Mouse (Mus musculus): ENCODE measurements around the gene Acbd6. TPM values are rescaled to one million over a fixed set of nuclear protein-coding genes. Genes with fewer than 3 reads are reported as not detected.

The Acbd6 gene
- polyA plus RNA-seq, 1 experiment from 2014 or later = 107 TPM

- no peaks in the 10 kb centered on the region for H3K36me3 ChIP-seq
- no peak overlapping the region for H3K4me3 ChIP-seq
- H3K27ac ChIP-seq = no peak overlapping the region
- WGBS = 80% methylated on average over 5 of the region's 5 CpGs
- no peak for ATAC-seq (ENCODE audit: insufficient number of reproducible peaks, insufficient read depth, low FRiP score, low TSS enrichment)
- H3K4me1 ChIP-seq = no peaks in the 10 kb centered on the region
- H3K9me3 ChIP-seq = peaks cover 3% of the 10 kb centered on the region; the same call in 1 of the 2 replicates
- H3K4me2 ChIP-seq (replicated peaks) = no peak overlapping the region
- no peak overlapping the region for H3K9ac ChIP-seq
- no peaks in the 10 kb centered on the region for H3K27me3 ChIP-seq
Observed at GRCm38 (mm10) chr1:155663994-155664393, 106.1 kb downstream of the Acbd6 start.

- H3K36me3 ChIP-seq = no peaks in the 10 kb centered on the region
- ATAC-seq (ENCODE audit: insufficient number of reproducible peaks, insufficient read depth, low FRiP score, low TSS enrichment) = no peak
- no peaks in the 10 kb centered on the region for H3K9me3 ChIP-seq
- no peak overlapping the region for H3K9ac ChIP-seq
- H3K4me3 ChIP-seq = no peak overlapping the region
- H3K27ac ChIP-seq = no peak overlapping the region
- no peak overlapping the region for H3K4me2 ChIP-seq (replicated peaks)
- WGBS = 89% methylated on average over 6 of the region's 6 CpGs
- no peaks in the 10 kb centered on the region for H3K4me1 ChIP-seq
- no peaks in the 10 kb centered on the region for H3K27me3 ChIP-seq
Observed at GRCm38 (mm10) chr1:155675570-155675969, 117.7 kb downstream of the Acbd6 start.

- no peaks in the 10 kb centered on the region for H3K4me1 ChIP-seq
- no peak for ATAC-seq (ENCODE audit: insufficient number of reproducible peaks, insufficient read depth, low FRiP score, low TSS enrichment)
- no peak overlapping the region for H3K9ac ChIP-seq
- H3K9me3 ChIP-seq = no peaks in the 10 kb centered on the region
- H3K27me3 ChIP-seq = no peaks in the 10 kb centered on the region
- no peaks in the 10 kb centered on the region for H3K36me3 ChIP-seq
- no peak overlapping the region for H3K4me3 ChIP-seq
- no peak overlapping the region for H3K27ac ChIP-seq
- no peak overlapping the region for H3K4me2 ChIP-seq (replicated peaks)
- WGBS = 56% methylated on average over 10 of the region's 10 CpGs
Observed at GRCm38 (mm10) chr1:155681116-155681799, 123.3 kb downstream of the Acbd6 start.

GRCm38 (mm10) chr1:155686816-155687215, 128.9 kb downstream of the Acbd6 start:
- Histone ChIP-seq H3K9me3 (no peaks in the 10 kb centered on the region), H3K4me2 (replicated peaks) (no peak overlapping the region), H3K9ac (no peak overlapping the region), H3K27ac (no peak overlapping the region), H3K4me3 (no peak overlapping the region), H3K36me3 (no peaks in the 10 kb centered on the region), H3K27me3 (no peaks in the 10 kb centered on the region), H3K4me1 (no peaks in the 10 kb centered on the region)
- no peak for ATAC-seq (ENCODE audit: insufficient number of reproducible peaks, insufficient read depth, low FRiP score, low TSS enrichment)
- WGBS = 83% methylated on average over 15 of the region's 15 CpGs

GRCm38 (mm10) chr1:155689141-155689540, 131.2 kb downstream of the Acbd6 start:
- H3K27me3 ChIP-seq = no peaks in the 10 kb centered on the region
- 78% methylated on average over 4 of the region's 4 CpGs for WGBS
- H3K4me1 ChIP-seq = no peaks in the 10 kb centered on the region; the same call in 1 of the 2 replicates
- H3K9ac ChIP-seq = no peak overlapping the region
- no peaks in the 10 kb centered on the region for H3K36me3 ChIP-seq
- no peak overlapping the region for H3K27ac ChIP-seq
- no peak for ATAC-seq (ENCODE audit: insufficient number of reproducible peaks, insufficient read depth, low FRiP score, low TSS enrichment)
- H3K9me3 ChIP-seq = no peaks in the 10 kb centered on the region
- no peak overlapping the region for H3K4me3 ChIP-seq
- H3K4me2 ChIP-seq (replicated peaks) = no peak overlapping the region

GRCm38 (mm10) chr1:155689558-155689957, 131.6 kb downstream of the Acbd6 start:
- H3K4me2 ChIP-seq (replicated peaks) = no peak overlapping the region
- H3K9me3 ChIP-seq = no peaks in the 10 kb centered on the region
- 95% methylated on average over 5 of the region's 5 CpGs for WGBS
- H3K9ac ChIP-seq = no peak overlapping the region
- no peaks in the 10 kb centered on the region; the same call in 1 of the 2 replicates for H3K4me1 ChIP-seq
- ATAC-seq (ENCODE audit: insufficient number of reproducible peaks, insufficient read depth, low FRiP score, low TSS enrichment) = no peak
- H3K27ac ChIP-seq = no peak overlapping the region
- no peaks in the 10 kb centered on the region for H3K36me3 ChIP-seq
- H3K4me3 ChIP-seq = no peak overlapping the region
- H3K27me3 ChIP-seq = no peaks in the 10 kb centered on the region

GRCm38 (mm10) chr1:155692230-155692629, 134.3 kb downstream of the Acbd6 start:
- no peaks in the 10 kb centered on the region for H3K36me3 ChIP-seq
- H3K4me2 ChIP-seq (replicated peaks) = no peak overlapping the region
- WGBS = 92% methylated on average over 6 of the region's 6 CpGs
- no peaks in the 10 kb centered on the region for H3K27me3 ChIP-seq
- no peaks in the 10 kb centered on the region; the same call in 1 of the 2 replicates for H3K4me1 ChIP-seq
- no peak overlapping the region for H3K27ac ChIP-seq
- ATAC-seq (ENCODE audit: insufficient number of reproducible peaks, insufficient read depth, low FRiP score, low TSS enrichment) = no peak
- H3K9me3 ChIP-seq = no peaks in the 10 kb centered on the region
- no peak overlapping the region for H3K9ac ChIP-seq
- H3K4me3 ChIP-seq = no peak overlapping the region

- no peaks in the 10 kb centered on the region for H3K27me3 ChIP-seq
- ATAC-seq (ENCODE audit: insufficient number of reproducible peaks, insufficient read depth, low FRiP score, low TSS enrichment) = no peak
- H3K9ac ChIP-seq = no peak overlapping the region
- H3K4me3 ChIP-seq = no peak overlapping the region
- H3K9me3 ChIP-seq = no peaks in the 10 kb centered on the region
- 78% methylated on average over 11 of the region's 11 CpGs for WGBS
- no peaks in the 10 kb centered on the region; the same call in 1 of the 2 replicates for H3K4me1 ChIP-seq
- H3K27ac ChIP-seq = no peak overlapping the region
- no peaks in the 10 kb centered on the region for H3K36me3 ChIP-seq
- H3K4me2 ChIP-seq (replicated peaks) = no peak overlapping the region
Observed at GRCm38 (mm10) chr1:155693026-155693425, 135.1 kb downstream of the Acbd6 start.

- no peaks in the 10 kb centered on the region; the same call in 1 of the 2 replicates for H3K4me1 ChIP-seq
Observed at GRCm38 (mm10) chr1:155693443-155693842, 135.5 kb downstream of the Acbd6 start.

GRCm38 (mm10) chr1:155698373-155699159, 140.6 kb downstream of the Acbd6 start:
- 59% methylated on average over 17 of the region's 17 CpGs for WGBS
- Histone ChIP-seq H3K4me1 (no peaks in the 10 kb centered on the region; the same call in 1 of the 2 replicates), H3K9me3 (no peaks in the 10 kb centered on the region), H3K4me3 (no peak overlapping the region), H3K27me3 (no peaks in the 10 kb centered on the region), H3K4me2 (replicated peaks) (no peak overlapping the region), H3K9ac (no peak overlapping the region), H3K36me3 (no peaks in the 10 kb centered on the region), H3K27ac (no peak overlapping the region)
- no peak for ATAC-seq (ENCODE audit: insufficient number of reproducible peaks, insufficient read depth, low FRiP score, low TSS enrichment)

More at GRCm38 (mm10) chr1:155693443-155693842, 135.5 kb downstream of the Acbd6 start:
- WGBS = 53% methylated on average over 5 of the region's 5 CpGs
- H3K27ac ChIP-seq = no peak overlapping the region
- H3K4me3 ChIP-seq = no peak overlapping the region
- no peaks in the 10 kb centered on the region for H3K36me3 ChIP-seq
- no peak for ATAC-seq (ENCODE audit: insufficient number of reproducible peaks, insufficient read depth, low FRiP score, low TSS enrichment)
- no peaks in the 10 kb centered on the region for H3K27me3 ChIP-seq
- H3K9ac ChIP-seq = no peak overlapping the region
- H3K4me2 ChIP-seq (replicated peaks) = no peak overlapping the region
- H3K9me3 ChIP-seq = no peaks in the 10 kb centered on the region

GRCm38 (mm10) chr1:155700886-155701285, 143.0 kb downstream of the Acbd6 start:
- Histone ChIP-seq H3K9me3 (no peaks in the 10 kb centered on the region), H3K9ac (no peak overlapping the region), H3K4me2 (replicated peaks) (no peak overlapping the region), H3K27ac (no peak overlapping the region), H3K4me1 (no peaks in the 10 kb centered on the region), H3K27me3 (no peaks in the 10 kb centered on the region), H3K4me3 (no peak overlapping the region), H3K36me3 (no peaks in the 10 kb centered on the region)
- no peak for ATAC-seq (ENCODE audit: insufficient number of reproducible peaks, insufficient read depth, low FRiP score, low TSS enrichment)

- H3K9me3 ChIP-seq = no peaks in the 10 kb centered on the region
- no peak overlapping the region for H3K4me2 ChIP-seq (replicated peaks)
- H3K4me3 ChIP-seq = no peak overlapping the region
- WGBS = 87% methylated on average over 5 of the region's 5 CpGs
- H3K9ac ChIP-seq = no peak overlapping the region
- no peak overlapping the region for H3K27ac ChIP-seq
- no peaks in the 10 kb centered on the region for H3K36me3 ChIP-seq
- no peak for ATAC-seq (ENCODE audit: insufficient number of reproducible peaks, insufficient read depth, low FRiP score, low TSS enrichment)
- no peaks in the 10 kb centered on the region for H3K4me1 ChIP-seq
- no peaks in the 10 kb centered on the region for H3K27me3 ChIP-seq
Observed at GRCm38 (mm10) chr1:155703191-155703680, 145.3 kb downstream of the Acbd6 start.

Measured in embryonic facial prominence, embryonic 12.5 days (tissue).